Mouse (Mus musculus): Measurements from ENCODE around the gene Fam107a.

Gene Fam107a

DNA sequence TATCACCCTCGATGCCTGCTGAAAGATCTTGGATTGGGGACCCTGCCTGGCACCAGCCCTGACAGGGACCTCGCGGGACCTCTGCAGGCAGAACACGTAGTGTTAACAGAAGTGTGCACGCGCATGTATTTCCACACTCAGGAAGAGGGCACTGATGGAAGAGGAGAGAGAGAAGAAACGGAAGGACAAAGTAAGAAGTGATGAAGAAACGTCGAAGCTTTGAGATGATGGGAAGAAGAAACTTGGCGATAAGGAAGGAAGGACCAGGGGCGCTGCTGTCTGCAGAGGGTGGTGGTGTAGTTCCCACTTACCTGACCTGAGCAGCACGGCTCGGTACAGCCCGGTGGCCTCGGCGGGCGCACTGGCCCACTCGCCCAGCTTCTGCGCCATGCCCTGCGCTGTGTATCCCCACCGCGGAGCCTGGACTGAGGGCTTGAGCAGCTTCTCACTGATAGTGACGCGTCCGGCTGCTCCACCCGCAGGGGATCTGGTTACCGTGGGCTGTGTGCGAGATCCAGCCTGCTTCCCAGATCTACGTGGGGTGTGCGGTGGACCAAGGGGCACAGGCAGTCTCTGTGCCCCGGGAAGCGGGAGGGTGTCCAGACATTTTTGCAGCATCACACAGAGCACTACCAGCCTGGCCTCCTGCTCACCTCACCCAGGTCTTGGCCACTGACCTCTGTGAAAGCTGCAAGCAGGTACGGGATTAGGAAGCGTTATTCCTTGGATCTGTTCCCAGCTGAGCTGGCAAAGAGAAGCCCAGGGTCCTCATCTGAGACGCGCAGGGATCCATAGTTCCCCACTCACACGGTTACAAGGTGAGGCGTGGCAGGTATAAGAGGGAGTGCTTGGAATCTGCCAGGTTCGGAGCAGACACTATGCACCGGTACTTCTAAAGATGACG lies at the start of gene Fam107a:
Fam107a (minus strand) TSS at position 830 of the 904 bp plus-strand sequence.
- DNase-seq (ENCODE audit: low spot score in 2 of 2), result no peak

- DNase-seq (ENCODE audit: low spot score in 2 of 2), result no peak
Measured at GRCm38 (mm10) chr14:8367121-8367520, 49.3 kb upstream of the Fam107a start.

- no peak for DNase-seq (ENCODE audit: low spot score in 2 of 2)
Measured at GRCm38 (mm10) chr14:8365833-8366232, 48.0 kb upstream of the Fam107a start.

GRCm38 (mm10) chr14:8356836-8357235 lies 39.0 kb upstream of the Fam107a start:
- DNase-seq (ENCODE audit: low spot score in 2 of 2), result no peak

DNA sequence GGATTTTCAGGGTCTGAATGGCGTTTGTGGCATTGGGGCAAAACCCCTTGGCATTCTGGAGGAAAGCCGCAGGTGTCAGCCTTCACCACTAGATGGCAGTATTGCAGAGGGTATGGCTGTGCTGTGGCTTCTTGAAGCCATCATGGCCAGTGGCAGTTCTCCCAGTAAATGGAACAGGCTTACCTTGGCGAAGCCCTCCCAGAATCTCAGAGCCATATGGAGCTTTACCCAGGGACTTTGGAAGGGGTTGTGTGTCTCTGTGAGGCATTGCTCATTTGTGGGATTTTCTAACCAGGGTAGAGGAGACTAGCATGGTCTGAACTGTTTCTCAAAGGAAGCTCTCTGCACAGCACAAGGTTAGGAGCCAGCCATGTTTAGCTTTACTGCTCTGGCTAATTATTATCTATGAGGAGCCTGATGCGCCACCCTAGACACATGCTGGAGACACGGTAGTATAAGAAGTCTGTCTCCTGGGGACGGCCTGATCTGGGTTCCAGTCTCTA lies 38.2 kb upstream of the Fam107a start:
- DNase-seq (ENCODE audit: low spot score in 2 of 2), result peak; percentile 81 to 88

DNA sequence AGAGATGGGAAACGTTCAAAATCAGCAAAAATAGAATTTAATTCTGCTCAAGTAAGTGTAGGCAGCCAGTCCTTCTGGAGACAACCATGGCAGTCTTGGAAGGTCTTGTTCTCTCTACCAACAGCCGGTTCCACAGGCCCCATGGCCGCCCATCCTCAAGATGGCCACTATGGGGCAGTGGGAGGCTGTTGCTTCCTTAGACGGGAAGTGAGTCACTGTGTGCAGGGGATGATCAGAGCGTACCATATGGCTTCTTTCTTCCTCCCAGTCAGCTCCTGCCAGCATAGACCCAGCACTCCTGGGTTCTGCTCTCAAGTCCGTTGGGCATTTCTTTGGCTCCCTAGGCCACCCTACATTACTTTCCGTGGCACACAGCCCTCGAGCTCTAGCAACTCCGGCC lies 31.1 kb upstream of the Fam107a start:
- no peak for DNase-seq (ENCODE audit: low spot score in 2 of 2)

GRCm38 (mm10) chr14:8346255-8346997 lies 28.6 kb upstream of the Fam107a start:
- peak; percentile 83 to 89 for DNase-seq (ENCODE audit: low spot score in 2 of 2)

GRCm38 (mm10) chr14:8345566-8345965 lies 27.7 kb upstream of the Fam107a start:
- DNase-seq (ENCODE audit: low spot score in 2 of 2), result no peak

- peak; percentile 39 to 58 for DNase-seq (ENCODE audit: low spot score in 2 of 2)
Measured at GRCm38 (mm10) chr14:8342509-8343106, 24.8 kb upstream of the Fam107a start.

- no peak for DNase-seq (ENCODE audit: low spot score in 2 of 2)
Measured at GRCm38 (mm10) chr14:8340226-8340625, 22.4 kb upstream of the Fam107a start.

DNA sequence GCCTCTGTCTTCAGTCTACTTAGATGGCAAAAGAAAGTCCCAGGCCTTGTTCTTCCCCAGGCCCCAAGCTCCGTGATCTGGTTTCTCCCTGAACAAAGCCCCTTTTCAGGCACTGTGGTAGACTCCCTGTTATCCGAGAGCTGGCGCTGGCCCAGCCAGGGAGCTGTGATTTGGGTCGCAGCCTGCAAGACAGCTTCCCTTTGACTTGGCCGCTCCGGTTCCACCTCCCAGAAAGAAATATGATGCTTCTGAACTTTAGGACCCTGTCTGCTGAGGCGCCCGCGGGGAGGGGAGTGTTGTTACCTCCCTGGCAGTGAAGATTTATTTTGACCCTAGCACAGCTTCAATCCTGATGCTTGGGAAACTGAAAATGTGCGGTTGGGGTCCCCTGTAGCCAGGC lies 18.1 kb upstream of the Fam107a start:
- peak; percentile 40 to 45 for DNase-seq (ENCODE audit: low spot score in 2 of 2)

GRCm38 (mm10) chr14:8334511-8334910 lies 16.7 kb upstream of the Fam107a start:
- peak; percentile 68 to 77 for DNase-seq (ENCODE audit: low spot score in 2 of 2)

DNA sequence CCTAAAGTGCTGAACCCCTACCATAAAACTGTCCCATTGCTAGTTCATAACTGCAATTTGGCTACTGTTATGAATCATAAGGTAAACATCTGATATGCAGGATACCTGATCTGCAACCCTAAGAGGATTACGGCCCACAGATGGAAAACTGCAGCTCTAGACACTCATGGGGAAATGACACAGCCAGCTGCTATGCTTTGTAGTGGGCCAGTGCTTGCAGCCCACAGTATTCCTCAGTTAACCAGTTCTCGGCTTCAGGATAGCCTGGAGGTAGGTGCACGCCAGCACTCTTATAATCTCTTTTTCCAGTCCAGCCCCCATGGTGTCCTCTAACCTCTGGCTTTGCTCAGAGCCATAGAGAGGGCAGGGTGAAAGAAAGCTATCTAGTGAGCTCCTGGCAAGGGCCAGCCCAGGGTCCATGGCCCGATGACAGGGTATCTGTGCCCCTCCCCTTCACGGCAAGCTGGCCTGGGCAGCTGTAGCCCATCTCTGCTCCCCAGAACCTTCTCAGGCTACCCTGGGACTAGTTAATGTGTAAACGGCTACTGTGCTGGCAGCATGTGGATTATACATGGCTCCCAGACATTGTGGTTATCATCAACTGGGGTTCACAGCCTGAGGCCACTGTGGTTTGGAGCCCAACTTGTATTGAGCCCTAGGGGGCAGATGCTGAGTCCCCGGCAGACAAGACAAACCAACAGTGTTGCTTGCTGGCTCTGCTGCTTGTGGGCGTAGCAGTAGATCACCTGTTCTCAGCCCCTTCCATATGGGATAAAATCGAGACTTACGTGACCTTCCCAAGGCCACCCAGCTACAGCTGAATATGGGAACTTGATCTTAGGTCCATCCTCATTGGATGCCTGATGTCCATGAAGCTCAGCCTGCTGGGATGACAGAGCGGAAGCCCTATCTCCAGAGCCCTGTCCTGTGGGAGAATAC lies 14.8 kb upstream of the Fam107a start:
- DNase-seq (ENCODE audit: low spot score in 2 of 2), result no peak

DNA sequence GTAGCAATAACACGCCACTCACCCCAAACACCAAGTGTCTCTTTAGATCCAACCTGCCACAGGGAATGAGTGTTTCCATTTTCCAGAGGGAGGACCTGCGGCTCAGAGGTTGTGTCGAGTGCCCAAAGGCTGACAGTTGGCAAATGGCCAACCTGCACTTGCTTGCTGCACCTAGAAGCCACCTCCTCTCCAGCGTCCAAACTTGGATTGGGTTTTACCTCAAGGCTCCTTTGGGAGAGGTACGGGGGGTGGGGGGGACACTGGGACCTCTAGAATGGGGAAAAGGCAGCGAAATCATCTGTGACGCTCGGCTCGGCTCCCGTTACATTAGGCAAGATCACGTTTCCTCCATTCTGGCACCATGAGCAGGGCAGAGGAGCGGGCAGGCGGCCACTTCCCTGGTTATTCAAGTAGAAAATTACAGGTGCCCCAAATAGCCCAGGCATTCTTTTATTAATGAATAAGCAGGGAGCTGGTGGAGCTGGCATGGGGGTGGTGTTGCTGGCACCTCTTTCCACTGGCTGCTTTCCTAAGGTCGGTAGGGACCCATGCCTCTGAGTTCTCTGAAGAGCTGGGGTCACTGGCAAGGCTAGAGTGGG lies 13.6 kb upstream of the Fam107a start:
- DNase-seq (ENCODE audit: low spot score in 2 of 2), result peak; percentile 43 to 52

DNA sequence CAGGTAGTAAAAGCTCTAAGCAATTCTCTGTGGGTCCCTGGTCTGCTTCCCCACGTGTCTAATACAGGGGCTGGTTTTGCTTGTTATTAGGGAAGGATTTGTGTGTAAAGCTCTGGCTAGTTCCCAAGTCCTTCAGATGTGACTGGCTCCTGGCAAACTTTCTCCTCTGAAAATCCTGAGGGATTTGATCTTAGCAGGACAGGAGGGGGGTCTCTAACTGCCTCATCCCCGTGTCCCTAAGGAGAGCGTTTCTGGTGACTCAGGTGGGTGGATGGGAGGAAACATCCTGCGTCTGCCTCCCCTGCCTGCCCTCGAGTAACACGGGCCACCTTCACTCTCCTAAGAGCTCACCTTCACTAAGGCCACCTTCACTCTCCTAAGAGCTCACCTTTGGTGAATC lies 12.6 kb upstream of the Fam107a start:
- no peak for DNase-seq (ENCODE audit: low spot score in 2 of 2)

GRCm38 (mm10) chr14:8329552-8329951 lies 11.7 kb upstream of the Fam107a start:
- DNase-seq (ENCODE audit: low spot score in 2 of 2), result peak; percentile 57 to 67

- DNase-seq (ENCODE audit: low spot score in 2 of 2), result no peak
Measured at GRCm38 (mm10) chr14:8327371-8327770, 9.5 kb upstream of the Fam107a start.

- DNase-seq (ENCODE audit: low spot score in 2 of 2), result no peak
Measured at GRCm38 (mm10) chr14:8326961-8327360, 9.1 kb upstream of the Fam107a start.

GRCm38 (mm10) chr14:8325746-8326145 lies 7.9 kb upstream of the Fam107a start:
- no peak for DNase-seq (ENCODE audit: low spot score in 2 of 2)

GRCm38 (mm10) chr14:8320528-8320927 lies 2.7 kb upstream of the Fam107a start:
- DNase-seq (ENCODE audit: low spot score in 2 of 2), result no peak
